Mouse (Mus musculus) C2C12 (cell line): ENCODE data around the gene Olfr191. TPM values are rescaled to one million over a fixed set of nuclear protein-coding genes. Genes with fewer than 3 reads are reported as not detected.
"Not testable (repeated sequence)": the region's sequence is repeated elsewhere in the genome, so short reads cannot be mapped to it uniquely, and the experiment has no call there.

ENCODE experiments used
- H3K27me3 ChIP-seq: one replicate; pipeline ENCODE4 v1.6.1; 2011; ENCODE audit not compliant: control insufficient read depth, insufficient read depth, insufficient read length
- H3K36me3 ChIP-seq: one replicate; pipeline ENCODE4 v1.6.1; 2011; ENCODE audit not compliant: control insufficient read depth, insufficient read depth
- H3K4me3 ChIP-seq: one replicate; pipeline ENCODE4 v1.5.1; 2011; ENCODE audit warnings: mild to moderate bottlenecking, control low read depth; ENCODE audit not compliant: poor library complexity, insufficient read depth, severe bottlenecking
- H3K79me2 ChIP-seq: one replicate; pipeline ENCODE4 v1.6.1; 2011; ENCODE audit not compliant: control insufficient read depth, insufficient read depth
- H3K79me3 ChIP-seq: one replicate; pipeline ENCODE4 v1.6.1; 2011; ENCODE audit warnings: low read depth, control low read depth
- H3ac ChIP-seq: one replicate; pipeline ENCODE3; 2011; ENCODE audit warnings: low read depth; ENCODE audit not compliant: control insufficient read depth, insufficient read length
- CEBPB ChIP-seq: IDR thresholded peaks from one replicate; pipeline ENCODE4 v1.6.1; 2011; ENCODE audit warnings: low read depth, mild to moderate bottlenecking, control low read depth, moderate library complexity
- CTCF ChIP-seq: IDR thresholded peaks from one replicate; pipeline ENCODE4 v1.5.1; 2011; ENCODE audit not compliant: control insufficient read depth, insufficient read depth, insufficient read length
- FOSL1 ChIP-seq: IDR thresholded peaks from one replicate; pipeline ENCODE4 v1.8.0; 2011; ENCODE audit warnings: mild to moderate bottlenecking, low read length; ENCODE audit not compliant: poor library complexity, insufficient read depth, severe bottlenecking
- MAX ChIP-seq: IDR thresholded peaks from one replicate; pipeline ENCODE4 v1.6.1; 2011; ENCODE audit warnings: mild to moderate bottlenecking, control low read depth
- MYOD1 ChIP-seq: IDR thresholded peaks from one replicate; pipeline ENCODE4 v1.6.1; 2011; ENCODE audit warnings: low read depth; ENCODE audit not compliant: control insufficient read depth, insufficient read length
- MYOG ChIP-seq: IDR thresholded peaks from one replicate; pipeline ENCODE4 v1.6.1; 2011; ENCODE audit not compliant: control insufficient read depth, insufficient read length; ENCODE audit errors: extremely low read depth
- USF1 ChIP-seq: IDR thresholded peaks from one replicate; pipeline ENCODE4 v1.6.1; 2011; ENCODE audit warnings: low read depth, mild to moderate bottlenecking, control low read depth, moderate library complexity
- long read RNA-seq, 2 experiments: library from polyadenylated mRNA; unstranded; transcript quantifications; one replicate each; pipeline ENCODE4 v2.0.0; 2019 to 2020
- polyA plus RNA-seq: library from polyadenylated mRNA; unstranded; fragments of >200 nt; fragmentation: generic; extraction: Trizol; gene quantifications from one replicate; pipeline ENCODE4 v1.2.1, GENCODE M21; 2012; ENCODE audit warnings: missing spikeins

Gene Olfr191
- polyA plus RNA-seq, result not detected
- long read RNA-seq, experiment 1, result 0 reads
- long read RNA-seq, experiment 2, result 0 reads

DNA sequence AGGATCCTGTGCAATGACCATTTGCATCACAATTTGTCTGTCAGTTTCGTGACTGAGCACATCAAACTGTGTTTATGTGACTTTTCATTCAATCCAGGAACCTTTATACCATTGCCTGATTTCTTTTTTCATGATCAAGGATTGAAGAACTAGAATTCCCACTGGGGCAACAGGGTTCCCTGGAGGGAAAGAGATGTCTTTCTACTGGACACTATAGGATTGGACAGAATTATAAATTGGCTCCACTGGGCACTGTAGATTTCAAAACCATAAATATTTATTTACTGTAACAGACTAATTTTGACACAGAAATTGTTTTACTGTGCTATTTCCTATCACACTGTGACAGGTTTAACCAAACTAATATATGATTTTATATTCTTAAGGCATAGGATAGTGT, at the start of gene Olfr191:
Gene Olfr191 (minus strand): TSS at position 101 of the 400 bp plus-strand sequence.
- not testable (repeated sequence) for H3K79me3 ChIP-seq, H3K79me2 ChIP-seq, H3ac ChIP-seq, H3K27me3 ChIP-seq, H3K36me3 ChIP-seq, H3K4me3 ChIP-seq

DNA sequence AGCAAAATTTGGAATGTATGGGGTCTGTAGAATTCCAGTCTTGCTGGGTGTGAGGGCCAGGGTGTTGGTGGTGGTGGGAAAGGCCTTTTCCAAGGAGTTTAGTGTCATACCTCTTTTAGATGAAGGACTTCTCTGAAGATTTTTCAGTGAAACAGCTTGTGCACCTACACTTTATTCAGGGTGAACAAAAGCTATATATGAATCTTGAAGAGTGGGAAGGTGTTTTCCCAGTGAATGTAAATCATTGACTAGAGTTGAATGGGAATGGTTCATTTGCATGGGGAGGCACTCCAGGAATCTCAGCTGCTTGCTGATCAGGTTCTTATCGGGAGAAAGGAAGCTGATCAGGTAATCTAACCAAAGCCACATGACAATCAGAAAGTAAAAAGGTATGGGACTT, 41.1 kb upstream of the Olfr191 start:
- Histone ChIP-seq H3K27me3 (no peaks in the 10 kb centered on the region), H3ac (no peak overlapping the region), H3K79me2 (no peaks in the 10 kb centered on the region), H3K79me3 (no peaks in the 10 kb centered on the region), H3K36me3 (no peaks in the 10 kb centered on the region), H3K4me3 (no peak overlapping the region)
- no peak for TF ChIP-seq CTCF

DNA sequence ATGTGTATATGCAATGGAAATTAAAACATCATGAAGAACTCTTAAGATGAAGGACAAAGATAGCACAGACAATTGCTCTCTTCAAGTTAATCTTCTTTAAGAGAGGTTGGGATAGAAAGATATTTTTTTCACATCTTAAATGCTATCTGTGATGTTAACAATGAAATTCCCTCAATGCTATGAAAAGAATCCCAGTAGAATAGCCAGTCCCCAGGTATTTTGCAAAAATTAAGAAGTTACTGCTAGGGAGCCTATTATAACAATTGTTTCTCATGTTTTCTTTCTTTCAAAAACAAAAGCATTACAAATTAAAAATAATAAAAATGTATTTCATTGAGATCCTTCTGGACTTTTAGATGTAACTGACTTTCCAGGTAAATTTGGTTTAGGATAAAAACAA, 31.3 kb upstream of the Olfr191 start, which contains the start of gene Olfr194:
Gene Olfr194 (minus strand): TSS at position 101 of the 400 bp plus-strand sequence.
- Histone ChIP-seq H3K79me2 (no peaks in the 10 kb centered on the region), H3K4me3 (no peak within 1 kb of the TSS), H3K27me3 (no peaks in the 10 kb centered on the region), H3ac (no peak within 1 kb of the TSS), H3K79me3 (no peaks in the 10 kb centered on the region), H3K36me3 (no peaks in the 10 kb centered on the region)
- no peak for TF ChIP-seq CEBPB

DNA sequence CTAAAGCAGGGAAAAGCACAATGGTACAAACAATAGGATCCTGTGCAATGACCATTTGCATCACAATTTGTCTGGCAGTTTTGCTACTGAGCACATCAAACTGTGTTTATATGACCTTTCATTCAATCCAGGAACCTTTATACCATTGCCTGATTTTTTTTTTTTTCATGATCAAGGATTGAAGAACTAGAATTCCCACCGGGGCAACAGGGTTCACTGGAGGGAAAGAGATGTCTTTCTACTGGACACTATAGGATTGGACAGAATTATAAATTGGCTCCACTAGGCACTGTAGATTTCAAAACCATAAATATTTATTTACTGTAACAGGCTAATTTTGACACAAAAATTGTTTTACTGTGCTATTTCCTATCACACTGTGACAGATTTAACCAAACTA, 22.2 kb upstream of the Olfr191 start, which contains the start of gene Olfr193:
Gene Olfr193 (minus strand): TSS at position 101 of the 400 bp plus-strand sequence.
- Histone ChIP-seq H3K79me2 (no peaks in the 10 kb centered on the region), H3K4me3 (no peak within 1 kb of the TSS), H3K79me3 (no peaks in the 10 kb centered on the region), H3K27me3 (no peaks in the 10 kb centered on the region), H3ac (no peak within 1 kb of the TSS), H3K36me3 (no peaks in the 10 kb centered on the region)
- TF ChIP-seq USF1 (no peak), FOSL1 (no peak), CEBPB (no peak), MAX (no peak), MYOG (no peak), CTCF (no peak), MYOD1 (no peak)

DNA sequence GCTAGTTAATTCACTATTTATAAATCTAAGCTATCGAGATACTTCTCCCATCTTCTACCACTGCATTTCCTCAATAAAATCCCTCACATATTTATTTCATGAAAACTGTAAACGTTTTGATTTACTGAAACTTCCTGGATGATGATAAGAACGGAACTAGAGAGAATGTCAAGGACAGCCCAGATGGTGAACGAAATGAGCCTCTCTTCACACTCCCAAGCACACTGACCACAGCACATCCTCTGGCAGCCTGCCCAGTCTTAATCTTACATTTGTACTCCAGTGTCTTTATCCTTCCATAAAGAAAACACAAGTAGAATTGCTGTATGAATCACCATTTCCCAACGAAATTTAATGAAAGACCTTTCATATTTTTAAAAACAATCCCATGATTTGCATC, 18.9 kb upstream of the Olfr191 start:
- not testable (repeated sequence) for H3K4me3 ChIP-seq, H3K27me3 ChIP-seq, H3K79me2 ChIP-seq, H3K79me3 ChIP-seq, H3ac ChIP-seq, H3K36me3 ChIP-seq

DNA sequence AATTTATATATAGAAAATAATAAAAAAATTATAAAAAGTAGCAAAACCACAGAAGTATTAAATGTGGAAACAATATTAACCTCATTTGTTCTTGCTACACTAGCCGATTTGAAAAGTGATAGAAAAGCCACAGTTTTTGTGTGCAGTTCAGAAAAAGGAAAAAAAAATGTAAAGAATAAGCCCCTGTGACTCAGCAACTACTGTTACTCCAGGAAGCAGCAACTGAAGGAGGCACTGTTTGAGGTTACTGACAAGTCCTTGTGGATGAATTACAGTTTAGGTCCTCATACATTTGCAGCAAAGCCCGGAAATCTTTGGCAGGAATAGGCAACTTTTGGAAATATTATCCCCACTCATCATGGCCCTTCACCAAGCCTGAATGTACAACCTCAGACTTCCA, 15.7 kb upstream of the Olfr191 start:
- no peaks in the 10 kb centered on the region for H3K79me3 ChIP-seq
- no peaks in the 10 kb centered on the region for H3K36me3 ChIP-seq
- TF ChIP-seq FOSL1, result no peak
- no peak for TF ChIP-seq MYOD1
- TF ChIP-seq CTCF, result no peak
- no peak for TF ChIP-seq MAX
- TF ChIP-seq USF1, result no peak
- TF ChIP-seq CEBPB, result no peak
- no peak for TF ChIP-seq MYOG
- no peaks in the 10 kb centered on the region for H3K27me3 ChIP-seq
- no peak overlapping the region for H3ac ChIP-seq
- H3K4me3 ChIP-seq, result no peak overlapping the region
- no peaks in the 10 kb centered on the region for H3K79me2 ChIP-seq

DNA sequence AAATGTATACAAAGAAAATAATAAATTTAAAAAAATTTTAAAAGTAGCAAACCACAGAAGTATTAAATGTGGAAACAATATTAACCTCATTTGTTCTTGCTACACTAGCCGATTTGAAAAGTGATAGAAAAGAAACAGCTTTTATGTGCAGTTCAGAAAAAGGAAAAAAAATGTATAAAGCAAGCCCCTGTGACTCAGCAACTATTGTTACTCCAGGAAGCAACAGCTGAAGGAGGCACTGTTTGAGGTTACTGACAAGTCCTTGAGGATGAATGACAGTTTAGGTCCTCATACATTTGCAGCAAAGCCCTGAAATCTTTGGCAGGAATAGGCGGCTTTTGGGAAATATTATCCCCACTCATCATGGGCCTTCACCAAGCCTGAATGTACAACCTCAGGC, 8.5 kb downstream of the Olfr191 start:
- H3K79me3 ChIP-seq, H3K27me3 ChIP-seq, H3K4me3 ChIP-seq, H3ac ChIP-seq, H3K36me3 ChIP-seq, H3K79me2 ChIP-seq: not testable (repeated sequence)
